Mouse (Mus musculus): ENCODE measurements around the gene Hist1h3c.
"Not testable (repeated sequence)": the region's sequence is repeated elsewhere in the genome, so short reads cannot be mapped to it uniquely, and the experiment has no call there.

The Hist1h3c gene

DNA sequence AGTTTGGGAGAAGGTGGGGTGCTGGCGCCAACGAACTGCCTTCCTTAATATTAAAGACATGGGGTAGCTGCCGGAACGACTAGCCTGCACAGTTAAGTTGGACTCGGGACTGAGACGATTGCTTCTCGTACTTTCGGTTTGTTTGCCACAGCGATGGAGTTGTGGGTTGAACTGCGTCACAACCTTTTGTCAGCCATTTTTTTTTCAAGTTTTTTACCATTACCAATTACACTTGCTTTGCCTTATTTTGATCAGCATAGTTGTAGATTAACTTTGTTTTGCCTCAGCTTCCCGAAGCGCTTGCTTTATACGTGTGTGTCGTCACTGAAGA is 5.5 kb downstream of the Hist1h3c start:
- DNase-seq (ENCODE audit: low read depth, low spot score): no peak

DNA sequence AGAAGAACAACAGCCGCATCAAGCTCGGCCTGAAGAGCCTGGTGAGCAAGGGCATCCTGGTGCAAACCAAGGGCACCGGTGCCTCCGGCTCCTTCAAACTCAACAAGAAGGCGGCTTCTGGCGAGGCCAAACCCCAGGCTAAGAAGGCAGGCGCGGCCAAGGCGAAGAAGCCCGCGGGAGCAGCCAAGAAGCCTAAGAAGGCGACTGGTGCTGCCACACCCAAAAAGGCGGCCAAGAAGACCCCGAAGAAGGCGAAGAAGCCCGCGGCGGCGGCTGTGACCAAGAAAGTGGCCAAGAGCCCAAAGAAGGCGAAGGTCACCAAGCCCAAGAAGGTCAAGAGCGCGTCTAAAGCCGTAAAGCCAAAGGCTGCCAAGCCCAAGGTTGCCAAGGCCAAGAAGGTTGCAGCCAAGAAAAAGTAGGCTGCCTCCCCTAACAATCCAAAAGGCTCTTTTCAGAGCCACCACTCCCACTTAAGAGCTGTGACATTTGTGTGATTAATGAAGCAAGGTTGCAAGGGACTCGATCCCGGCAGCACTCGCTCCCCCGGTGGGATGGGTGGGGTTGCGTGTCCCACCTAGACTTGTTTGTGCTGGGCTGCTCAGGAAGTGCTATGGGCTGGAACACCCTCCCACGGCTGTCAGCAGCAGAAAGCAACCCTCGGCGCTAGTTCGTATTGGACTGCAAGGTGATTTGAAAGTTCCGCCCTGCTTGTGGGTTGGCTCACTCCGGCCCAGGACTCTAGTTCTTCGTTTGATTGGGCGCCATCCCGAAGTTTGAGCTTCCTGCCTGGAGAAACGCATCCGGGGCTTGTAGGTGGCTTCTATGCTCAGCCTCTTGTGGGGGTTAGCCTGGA is 6.1 kb downstream of the Hist1h3c start:
- peak; percentile 83 for DNase-seq (ENCODE audit: low read depth, low spot score)

DNA sequence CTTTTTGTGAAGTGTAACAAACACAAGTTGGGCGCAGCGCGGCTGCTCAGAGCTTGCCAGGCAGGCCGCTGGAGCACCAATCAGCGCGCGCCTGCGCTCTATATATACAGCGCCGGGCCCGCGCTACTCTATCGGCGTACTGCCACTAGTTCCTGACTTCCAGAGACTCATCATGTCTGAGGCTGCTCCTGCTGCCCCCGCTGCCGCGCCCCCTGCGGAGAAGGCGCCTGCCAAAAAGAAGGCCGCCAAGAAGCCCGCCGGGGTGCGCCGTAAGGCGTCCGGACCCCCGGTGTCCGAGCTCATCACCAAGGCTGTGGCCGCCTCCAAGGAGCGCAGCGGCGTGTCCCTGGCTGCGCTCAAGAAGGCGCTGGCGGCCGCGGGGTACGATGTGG is 6.7 kb downstream of the Hist1h3c start, which contains the start of gene Hist1h1c:
Gene Hist1h1c (plus strand): TSS at position 132 of the 392 bp plus-strand sequence.
- DNase-seq (ENCODE audit: low read depth, low spot score): peak; percentile 90

DNA sequence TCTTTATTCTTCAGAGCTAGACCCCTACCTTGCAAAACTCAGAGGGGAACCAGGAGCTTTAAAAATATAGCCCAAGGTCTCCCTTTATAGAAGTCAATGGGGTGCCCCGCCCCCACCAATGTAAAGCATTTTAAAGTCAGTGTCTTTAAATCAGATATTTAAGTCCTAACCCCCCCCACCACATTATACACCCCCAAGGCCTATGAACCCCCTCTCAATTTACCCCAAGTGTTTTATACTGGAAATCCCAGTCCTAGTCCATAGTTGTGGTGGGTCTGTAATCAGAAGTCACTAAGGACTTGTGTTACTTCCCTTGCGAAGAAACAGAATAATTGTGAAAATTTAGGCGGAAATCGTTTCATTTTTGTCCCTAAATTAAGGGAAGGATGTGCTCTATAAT is 7.4 kb downstream of the Hist1h3c start:
- DNase-seq (ENCODE audit: low read depth, low spot score): no peak

DNA sequence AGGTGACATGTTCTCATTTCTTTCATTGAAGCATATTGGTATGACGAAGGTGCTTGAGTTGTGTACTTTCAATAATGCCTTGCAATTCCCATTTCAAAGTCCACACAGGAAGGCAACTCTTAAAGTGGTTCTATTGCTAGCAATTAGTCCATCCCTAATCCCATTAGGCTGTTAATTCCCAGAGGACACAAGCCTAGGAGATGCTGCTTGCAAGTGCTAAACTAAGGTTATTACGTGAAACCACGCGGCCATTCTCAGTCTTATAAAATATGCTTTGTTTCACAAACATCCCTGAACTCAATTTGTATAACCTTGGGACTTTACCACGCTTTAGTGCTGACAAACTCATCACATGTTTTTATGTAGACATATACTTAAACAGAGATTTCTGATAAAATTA is 8.3 kb downstream of the Hist1h3c start:
- DNase-seq (ENCODE audit: low read depth, low spot score): no peak

DNA sequence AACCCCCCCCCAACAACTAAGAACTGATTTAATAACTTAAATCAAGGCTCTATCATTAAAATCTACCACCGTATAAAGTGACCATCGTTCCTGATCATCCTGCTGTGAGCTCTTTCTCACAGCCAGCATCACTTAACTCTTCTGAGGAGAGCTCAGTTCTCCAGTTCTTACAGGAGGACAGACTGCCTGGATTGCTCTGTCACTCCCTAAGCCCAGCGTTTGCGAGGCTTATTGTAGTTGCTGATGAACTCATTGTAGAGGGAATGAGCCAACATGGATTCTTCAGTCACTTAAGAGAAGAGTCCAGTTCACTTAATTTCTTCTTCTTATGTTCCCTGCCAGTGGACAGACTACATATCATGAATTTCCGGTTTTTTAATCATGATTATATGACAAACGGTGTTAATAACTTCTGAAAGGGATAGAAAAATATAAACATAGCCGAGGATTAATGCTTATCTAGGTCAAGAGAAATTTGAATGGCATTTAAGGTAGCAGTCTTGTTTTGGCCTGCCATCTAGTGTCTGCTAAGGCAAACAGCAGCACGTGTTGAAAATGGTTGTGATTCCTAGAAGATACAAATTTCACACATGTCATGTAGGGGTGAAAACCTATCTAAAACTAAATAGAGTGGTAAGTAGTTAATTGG is 13.1 kb downstream of the Hist1h3c start:
- DNase-seq (ENCODE audit: low read depth, low spot score): no peak

DNA sequence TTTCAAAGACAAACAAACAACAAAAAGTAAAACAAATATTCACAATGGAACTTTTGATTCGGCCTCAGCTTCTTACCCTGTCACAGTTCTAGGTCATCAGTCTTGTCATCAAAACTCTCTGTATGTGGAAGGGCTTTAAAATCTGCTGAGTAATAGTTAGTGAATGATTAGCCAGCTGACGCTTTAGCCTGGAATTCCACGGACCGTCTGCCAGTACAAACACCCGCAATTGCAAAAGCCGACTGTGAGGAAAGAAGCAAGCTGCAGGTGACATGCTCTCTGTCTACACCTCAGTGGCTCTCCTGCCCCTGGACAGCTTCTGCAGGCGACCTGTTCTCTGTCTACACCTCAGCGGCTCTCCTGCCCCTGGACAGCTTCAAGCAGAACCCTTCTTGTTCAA is 14.9 kb downstream of the Hist1h3c start:
- DNase-seq (ENCODE audit: low read depth, low spot score): no peak

DNA sequence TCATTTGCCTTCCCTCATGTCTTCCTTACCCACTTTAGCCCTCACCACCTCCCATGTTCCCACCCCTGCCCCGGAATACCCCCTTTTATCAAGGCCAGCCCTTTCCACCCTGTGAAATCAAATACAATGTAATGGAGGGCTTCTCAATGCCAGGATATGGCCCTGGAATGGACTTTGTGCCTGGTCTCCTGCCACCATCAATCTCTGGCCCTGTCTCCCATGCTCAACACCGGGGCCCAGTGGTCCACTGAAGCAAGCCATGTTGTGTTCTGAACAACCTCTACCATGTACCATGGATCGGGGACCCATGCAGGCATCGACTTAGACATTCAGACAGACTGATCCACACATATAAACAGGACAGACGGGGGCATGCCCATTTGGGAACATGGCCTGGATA is 15.7 kb downstream of the Hist1h3c start:
- no peak for DNase-seq (ENCODE audit: low read depth, low spot score)

DNA sequence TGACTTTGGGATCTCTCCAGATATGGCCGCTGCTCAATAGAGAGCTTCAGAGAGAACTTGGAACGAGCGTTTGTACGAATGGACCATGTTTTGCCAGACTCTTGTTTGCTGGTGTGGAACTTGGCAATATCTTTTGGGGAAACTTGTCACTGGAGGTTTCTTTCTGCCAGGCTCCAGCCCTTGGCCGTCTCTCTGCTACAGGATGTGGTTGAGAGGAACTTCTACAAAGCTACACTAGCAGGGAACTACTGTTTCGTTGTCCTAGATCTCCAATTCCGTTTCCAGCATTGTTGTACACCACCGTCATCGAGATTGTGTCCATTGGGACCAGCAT is 16.2 kb downstream of the Hist1h3c start:
- DNase-seq (ENCODE audit: low read depth, low spot score): no peak

DNA sequence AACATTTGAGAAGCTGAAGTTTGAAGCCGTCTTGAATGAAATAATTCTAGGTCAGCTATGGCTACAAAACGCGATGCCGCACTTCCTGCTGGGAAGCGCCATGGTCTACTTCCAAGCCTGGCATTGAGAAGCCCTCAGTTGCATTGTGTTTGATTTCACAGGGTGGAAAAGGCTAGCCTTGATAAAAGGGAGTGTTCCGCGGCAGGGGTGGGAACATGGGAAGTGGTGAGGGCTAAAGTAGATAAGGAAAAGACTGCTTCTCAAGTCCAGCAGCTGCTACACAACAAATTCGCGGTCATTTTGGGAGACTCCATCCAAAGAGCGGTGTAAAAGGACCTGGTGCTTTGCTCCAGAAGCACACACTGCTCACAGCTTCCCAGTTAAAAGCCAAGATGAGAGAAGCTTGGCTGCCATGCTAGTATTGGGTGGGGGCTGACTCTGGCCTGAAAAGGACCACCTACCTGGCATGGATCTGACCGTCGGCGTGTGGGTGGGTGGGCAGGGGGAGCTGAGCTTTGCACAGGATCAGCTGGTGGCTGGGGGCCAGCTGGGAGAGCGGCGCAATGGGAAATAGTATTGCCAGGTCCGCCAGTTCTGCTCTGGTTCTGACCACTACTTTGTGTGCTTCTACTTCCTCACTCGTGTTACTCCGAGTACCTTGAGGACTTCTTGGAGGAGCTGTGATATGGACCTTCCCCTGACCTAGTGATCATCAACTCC is 16.8 kb downstream of the Hist1h3c start:
- DNase-seq (ENCODE audit: low read depth, low spot score): no peak

DNA sequence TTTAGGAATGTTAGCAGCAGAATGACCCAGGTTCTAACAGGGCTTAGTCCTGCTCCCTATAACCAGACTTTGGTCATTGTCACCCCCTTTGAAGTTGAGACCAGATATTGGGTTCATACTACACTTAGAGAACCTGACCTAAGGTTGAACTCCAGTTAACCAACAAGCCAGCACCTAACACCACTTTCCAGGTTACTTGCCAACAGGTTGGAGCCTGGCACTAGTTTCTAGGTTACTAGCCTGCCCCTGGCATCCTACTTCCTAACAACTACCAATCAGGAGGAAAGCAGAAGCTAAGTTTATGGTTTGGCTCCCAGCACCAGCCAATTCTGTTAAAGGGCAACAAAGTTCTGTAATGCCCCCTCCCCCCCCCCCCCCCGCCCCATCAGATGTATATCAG is 20.2 kb downstream of the Hist1h3c start:
- DNase-seq (ENCODE audit: low read depth, low spot score): no peak

DNA sequence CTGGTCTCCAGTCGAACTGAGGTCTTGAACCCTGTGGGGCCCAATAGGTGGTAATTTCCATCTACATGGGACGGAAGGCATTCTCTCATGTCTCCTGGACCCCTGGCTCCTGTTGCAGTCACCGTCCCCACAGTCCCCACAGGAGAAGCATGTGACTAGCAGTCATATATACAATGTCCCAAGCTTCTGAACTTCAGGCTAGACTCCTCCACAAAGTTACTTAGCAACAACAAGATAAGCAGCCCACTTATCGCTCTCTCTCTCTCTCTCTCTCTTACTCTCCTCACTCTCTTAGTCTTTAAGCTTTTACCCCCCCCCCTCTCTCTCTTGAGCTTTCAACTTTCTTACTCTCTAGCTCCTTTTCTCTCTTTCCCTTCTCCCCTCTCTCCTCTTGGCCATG is 21.2 kb downstream of the Hist1h3c start:
- no peak for DNase-seq (ENCODE audit: low read depth, low spot score)

DNA sequence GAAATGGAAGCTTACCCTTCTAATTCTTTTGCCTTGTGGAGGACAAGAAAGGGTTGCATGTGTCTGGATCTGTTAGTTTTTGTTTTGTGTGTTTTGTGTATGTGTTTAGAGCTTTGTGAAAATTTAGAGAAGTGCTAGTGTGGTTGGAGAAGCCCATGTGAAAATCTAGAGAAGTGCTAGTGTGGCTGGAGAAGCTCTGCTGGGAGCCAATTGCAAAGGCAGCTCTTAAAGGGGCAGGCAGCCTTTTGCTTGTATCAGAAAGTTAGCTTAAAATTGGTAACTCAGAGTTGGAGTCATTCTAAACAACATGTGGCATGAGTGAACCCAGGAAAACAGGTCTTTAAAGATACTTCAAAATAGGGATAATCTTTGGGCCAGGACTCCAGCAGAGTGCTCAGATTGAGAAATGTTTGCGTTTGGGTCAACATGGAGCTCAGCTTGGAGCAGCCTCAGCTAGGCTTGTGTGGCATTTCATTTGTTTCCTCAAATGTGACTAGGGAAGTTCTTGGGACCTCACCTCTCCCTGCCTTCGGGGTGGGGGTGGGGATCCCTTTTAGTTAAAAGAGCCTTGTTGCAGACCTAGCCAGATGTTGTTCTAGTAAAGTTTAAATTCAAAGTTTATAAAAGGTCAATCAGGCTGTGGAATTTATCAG is 27.7 kb downstream of the Hist1h3c start:
- not testable (repeated sequence) for DNase-seq (ENCODE audit: low read depth, low spot score)

DNA sequence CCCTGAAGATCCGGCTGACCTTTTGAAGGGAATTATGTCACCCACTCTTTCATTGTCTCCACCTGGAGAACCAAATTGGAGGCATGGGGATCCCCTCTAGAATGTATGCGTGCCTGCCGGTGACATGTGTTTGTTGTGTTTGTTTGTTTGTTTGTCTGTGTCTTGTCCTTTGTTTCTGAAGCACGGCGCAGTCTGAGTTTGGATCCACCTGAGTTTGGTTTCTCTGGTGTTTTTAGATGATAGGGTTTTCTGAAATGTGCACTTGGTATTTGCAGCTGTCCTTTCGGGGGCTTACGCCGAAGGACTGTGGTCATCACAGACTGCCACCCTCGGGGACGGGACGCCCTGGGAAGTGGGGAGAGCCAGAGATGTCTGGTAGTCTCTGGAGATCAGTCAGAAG is 28.2 kb downstream of the Hist1h3c start:
- no peak for DNase-seq (ENCODE audit: low read depth, low spot score)

DNA sequence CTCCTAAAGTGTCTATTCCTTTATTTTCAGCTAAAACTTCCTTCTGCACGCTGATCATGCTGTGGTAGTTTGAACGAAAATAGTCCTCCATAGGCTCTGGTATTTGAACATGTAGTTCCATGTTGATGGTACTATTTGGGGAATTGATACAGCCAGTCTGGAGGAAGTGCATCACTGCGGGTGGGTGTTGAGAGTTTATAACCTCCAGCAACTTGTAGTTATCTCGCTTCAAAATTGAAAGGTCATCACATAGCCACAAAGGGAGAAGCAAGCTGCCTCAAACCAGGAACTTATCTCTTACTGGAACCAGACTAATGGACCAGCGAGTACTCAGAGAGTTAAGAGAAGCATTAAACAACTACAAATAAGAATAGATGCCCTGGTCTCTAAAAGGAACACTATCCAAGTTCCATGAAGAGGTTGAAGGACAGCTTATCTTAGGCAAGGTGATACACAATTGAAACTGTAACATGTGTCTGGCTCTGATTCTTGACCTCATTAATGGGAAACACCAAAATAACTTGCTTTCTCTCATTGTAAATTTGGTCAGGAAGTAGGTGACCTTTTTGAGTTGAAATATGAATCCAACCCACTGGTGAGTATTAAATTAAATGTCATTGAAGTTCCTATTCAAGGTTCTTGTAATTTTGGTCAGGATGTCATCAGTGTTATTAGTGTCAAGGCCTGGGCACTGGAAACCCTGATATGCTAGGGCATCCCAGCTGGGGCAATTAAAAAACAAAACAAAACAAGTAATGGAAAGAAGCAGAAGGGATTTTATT is 28.9 kb downstream of the Hist1h3c start:
- no peak for DNase-seq (ENCODE audit: low read depth, low spot score)

DNA sequence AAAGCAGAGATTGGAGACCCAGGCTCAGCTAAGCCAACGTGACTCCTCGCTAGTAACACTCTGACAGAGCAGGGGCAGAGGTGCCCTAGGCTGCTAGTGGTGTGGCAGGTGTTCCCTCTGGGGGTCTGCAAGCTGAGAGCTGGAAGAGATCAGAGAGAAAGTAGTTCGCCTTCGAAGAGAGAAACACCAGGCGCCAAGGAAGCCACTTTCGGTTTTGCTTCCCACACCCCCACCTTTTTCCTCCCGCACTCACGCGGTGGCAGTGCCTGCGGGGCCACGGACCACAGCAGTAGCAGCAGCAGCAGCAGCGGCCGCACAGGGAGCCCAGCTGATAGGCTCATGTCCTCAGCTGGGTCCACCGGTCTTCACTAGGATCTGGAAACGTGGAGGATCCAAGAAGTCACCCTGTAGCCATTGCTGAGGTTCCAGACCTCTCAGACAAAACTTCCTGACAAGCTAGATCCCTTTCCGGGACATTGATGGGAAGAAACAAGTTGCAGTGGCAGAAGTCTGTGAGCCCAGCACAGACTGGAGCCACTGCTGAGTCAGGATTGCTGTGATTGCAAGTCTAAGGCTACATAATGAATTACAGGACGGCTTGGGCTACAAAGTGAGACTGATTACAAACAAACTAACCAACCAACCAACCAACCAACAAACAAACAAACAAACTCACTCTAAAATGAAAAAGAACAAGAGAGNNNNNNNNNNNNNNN is 34.9 kb downstream of the Hist1h3c start, which contains the start of gene Hfe:
Gene Hfe (minus strand): TSS at position 481 of the 716 bp plus-strand sequence.
- no peak for DNase-seq (ENCODE audit: low read depth, low spot score)

DNA sequence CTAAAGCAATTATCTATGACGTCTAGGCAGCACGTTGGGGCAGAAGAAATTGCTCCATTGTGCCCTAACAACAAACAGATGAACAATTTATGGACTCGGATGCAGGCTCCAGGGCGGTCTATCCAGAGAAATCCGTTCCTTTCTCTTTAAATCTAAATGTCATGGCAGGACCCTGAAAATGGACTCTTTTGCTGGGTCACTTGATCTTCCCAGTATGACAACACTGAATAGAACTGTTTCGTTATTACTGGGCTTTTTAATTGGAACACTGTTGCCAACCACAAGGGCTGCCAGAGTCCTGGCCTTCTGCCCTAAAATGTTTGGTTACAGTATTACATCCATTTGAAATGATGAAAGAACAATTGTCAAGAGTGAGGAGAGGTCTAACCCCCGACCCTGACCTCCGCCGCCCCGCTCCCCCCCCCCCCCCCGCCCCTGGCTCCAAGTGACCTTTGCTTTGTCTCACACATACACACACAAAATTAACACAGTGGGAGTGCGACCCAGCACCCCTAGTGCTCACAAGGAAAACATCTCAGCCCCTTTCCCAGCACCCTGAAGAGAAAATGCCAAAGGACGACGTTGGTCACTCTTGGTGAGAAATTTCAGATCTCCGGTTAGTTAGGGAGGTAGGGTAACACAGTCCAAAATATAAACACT is 35.6 kb downstream of the Hist1h3c start:
- no peak for DNase-seq (ENCODE audit: low read depth, low spot score)

DNA sequence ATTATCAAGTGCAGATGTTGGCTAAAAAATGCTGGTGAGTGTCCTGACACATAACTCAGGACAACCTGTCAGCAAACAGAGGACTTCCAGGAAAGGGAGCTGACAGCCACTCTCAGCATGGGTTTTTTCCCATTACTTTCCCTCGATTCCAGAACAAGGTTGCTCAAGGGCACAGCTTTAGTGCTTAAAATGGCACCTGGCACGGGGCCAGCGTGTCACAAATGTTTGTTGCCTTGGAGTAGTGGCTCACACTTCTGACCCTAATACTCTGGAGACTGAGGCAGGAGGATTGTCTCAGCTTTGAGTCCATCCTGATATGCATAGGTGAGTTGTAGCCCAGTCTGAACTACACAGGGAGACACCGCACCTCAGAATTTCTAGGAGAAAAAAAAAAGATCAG is 36.7 kb downstream of the Hist1h3c start:
- DNase-seq (ENCODE audit: low read depth, low spot score): no peak

DNA sequence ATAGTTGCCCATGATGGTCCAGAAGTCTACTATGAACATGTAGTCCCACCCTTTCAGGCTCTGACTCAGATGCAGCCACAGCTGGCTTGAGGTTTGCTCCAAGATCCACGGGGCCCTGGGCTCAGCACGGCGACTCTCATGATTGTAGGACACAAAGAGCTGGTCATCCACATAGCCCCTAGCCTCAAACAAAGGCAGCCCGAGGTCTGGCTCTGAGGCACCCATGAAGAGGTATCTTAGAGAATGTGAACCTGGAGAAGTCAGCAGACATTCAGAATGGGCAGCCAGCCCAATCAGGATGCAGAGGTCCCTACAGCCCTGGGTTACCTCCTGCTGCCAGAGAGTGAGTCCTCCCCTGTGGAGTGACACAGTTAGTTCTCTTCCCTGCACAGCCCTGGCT is 37.4 kb downstream of the Hist1h3c start:
- DNase-seq (ENCODE audit: low read depth, low spot score): no peak

DNA sequence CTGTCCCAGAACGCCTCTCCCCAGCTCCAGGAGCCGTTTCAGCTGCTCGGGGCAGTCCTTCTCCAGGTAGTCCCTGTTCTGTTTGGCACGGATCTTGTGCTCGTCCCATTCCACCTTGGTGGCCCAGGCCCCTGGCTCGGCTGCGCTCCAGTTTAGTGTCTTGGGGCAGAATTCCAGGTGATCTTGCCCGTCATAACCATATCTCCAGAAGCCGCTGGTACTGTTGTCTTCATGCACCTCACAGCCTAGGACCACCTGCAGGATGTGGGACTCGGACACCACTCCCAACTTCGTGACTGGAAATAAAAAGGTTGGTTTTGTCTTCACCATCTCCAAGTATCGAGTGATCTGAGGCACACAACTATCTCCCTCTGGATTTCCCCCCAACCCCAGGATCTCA is 38.6 kb downstream of the Hist1h3c start:
- DNase-seq (ENCODE audit: low read depth, low spot score): no peak
